Mouse (Mus musculus) liver, embryonic 16.5 days (tissue): ENCODE data around the gene Trim41. TPM values are rescaled to one million over a fixed set of nuclear protein-coding genes. Genes with fewer than 3 reads are reported as not detected.
A peak's percentile ranks its signal among the peaks of the same experiment; 100 is the strongest.

Source experiments
- ATAC-seq: fragments of 200-750 bp; cut with Nextera tagmentation; 2 replicates; pipeline ENCODE4 v1.8.0; 2017; ENCODE audit warnings: low read depth, mild to moderate bottlenecking, moderate number of reproducible peaks, moderate library complexity
- H3K27ac ChIP-seq: fragments of 300-500 bp; sonication (generic); 2 replicates; pipeline ENCODE4 v1.5.1; 2014; ENCODE audit warnings: mild to moderate bottlenecking, low read length
- H3K27me3 ChIP-seq: fragments of 300-500 bp; sonication (generic); 2 replicates; pipeline ENCODE4 v1.6.1; 2014; ENCODE audit warnings: low read depth, low read length, mixed read lengths; ENCODE audit not compliant: control insufficient read depth, insufficient read depth
- H3K36me3 ChIP-seq: fragments of 300-500 bp; sonication (generic); 2 replicates; pipeline ENCODE4 v1.6.1; 2014; ENCODE audit warnings: mild to moderate bottlenecking; ENCODE audit not compliant: control insufficient read depth, insufficient read depth
- H3K4me1 ChIP-seq: fragments of 300-500 bp; sonication (generic); 2 replicates; pipeline ENCODE4 v1.6.1; 2014; ENCODE audit warnings: low read depth, low read length, mixed read lengths; ENCODE audit not compliant: control insufficient read depth
- H3K4me2 ChIP-seq: fragments of 300-500 bp; sonication (generic); 2 replicates; pipeline ENCODE4 v1.6.1; 2014; ENCODE audit warnings: low read depth, low read length, mixed read lengths
- H3K4me3 ChIP-seq: fragments of 300-500 bp; sonication (generic); 2 replicates; pipeline ENCODE4 v1.5.1; 2014; ENCODE audit warnings: low read depth, mild to moderate bottlenecking, low read length
- H3K9ac ChIP-seq: fragments of 300-500 bp; sonication (generic); 2 replicates; pipeline ENCODE4 v1.6.1; 2014; ENCODE audit warnings: low read depth, low read length
- H3K9me3 ChIP-seq: fragments of 300-500 bp; sonication (generic); replicated peaks from 2 replicates; pipeline ENCODE4 v1.6.1; 2016; ENCODE audit warnings: low read length; ENCODE audit not compliant: control insufficient read depth
- WGBS: fragments of 180-500 bp; shearing (Covaris S2); extraction: QIAGEN DNeasy Blood & Tissue Kit; methylation state at CpG from one replicate; pipeline ENCODE4 v1.1.7; 2014; ENCODE audit not compliant: insufficient replicate concordance; 5-methylcytosine and 5-hydroxymethylcytosine counted together
- polyA plus RNA-seq: library from polyadenylated mRNA; unstranded; fragments of >200 nt; fragmentation: Nextera tagmentation; extraction: Ambion mirVana; gene quantifications from 2 replicates; pipeline ENCODE4 v1.2.1, GENCODE M21; 2015

The Trim41 gene
- polyA plus RNA-seq, 1 experiment from 2014 or later = 1.8 TPM

- Histone ChIP-seq H3K9me3 (no peaks in the 10 kb centered on the region), H3K27ac (no peak overlapping the region), H3K4me2 (no peak overlapping the region), H3K4me3 (no peak overlapping the region), H3K4me1 (peaks cover 14% of the 10 kb centered on the region), H3K27me3 (peaks cover 16% of the 10 kb centered on the region), H3K36me3 (no peaks in the 10 kb centered on the region), H3K9ac (no peak overlapping the region)
- ATAC-seq = no peak
Observed at GRCm38 (mm10) chr11:48840805-48841204, 23.7 kb upstream of the Trim41 start.

- no peak for ATAC-seq
- WGBS = 61% methylated on average over 10 of the region's 10 CpGs
- no peak overlapping the region for H3K9ac ChIP-seq
Observed at GRCm38 (mm10) chr11:48838879-48839680, 21.9 kb upstream of the Trim41 start.

DNA sequence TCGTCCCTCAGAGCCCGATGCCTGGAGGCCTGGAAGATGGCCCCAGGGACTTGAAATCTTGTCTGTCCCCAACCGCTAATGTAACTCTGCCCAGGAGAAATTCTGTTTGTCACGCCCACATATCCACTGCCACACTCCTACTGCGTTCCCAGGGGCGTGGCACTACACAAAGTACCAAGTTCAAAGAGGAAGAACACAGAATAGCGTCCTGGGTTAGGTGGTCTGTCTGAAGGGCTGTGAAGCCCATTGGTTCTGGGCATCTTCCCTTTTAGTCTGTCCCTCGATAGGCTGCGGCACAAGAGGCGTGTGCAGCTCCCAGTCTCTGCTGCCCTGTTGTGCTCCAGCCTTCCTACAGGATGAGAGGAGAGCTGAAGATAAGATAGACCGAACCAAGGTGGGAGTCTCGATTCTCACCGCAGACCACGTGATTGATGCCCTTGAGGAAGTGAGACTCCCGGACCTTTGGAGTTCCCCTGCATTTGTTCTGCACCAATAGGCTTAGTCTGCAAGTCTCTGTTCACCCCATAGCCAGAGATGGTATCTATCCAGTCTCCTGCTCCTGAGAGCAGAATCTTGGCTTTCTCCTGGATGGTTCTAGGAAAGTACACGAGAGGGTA lies 21.1 kb upstream of the Trim41 start:
- no peak for ATAC-seq
- H3K27ac ChIP-seq = no peak overlapping the region
- H3K4me3 ChIP-seq = peak overlapping the region; percentile 75
- WGBS = under 1% methylated on average over 16 of the region's 16 CpGs
- no peaks in the 10 kb centered on the region for H3K36me3 ChIP-seq
- no peaks in the 10 kb centered on the region for H3K9me3 ChIP-seq
- peak overlapping the region; percentile 97 for H3K4me2 ChIP-seq
- peak overlapping the region; percentile 71; the same call in 1 of the 2 replicates for H3K9ac ChIP-seq
- H3K27me3 ChIP-seq = peaks cover 16% of the 10 kb centered on the region
- H3K4me1 ChIP-seq = peaks cover 19% of the 10 kb centered on the region

More at GRCm38 (mm10) chr11:48838879-48839680, 21.9 kb upstream of the Trim41 start:
- Histone ChIP-seq H3K9me3 (no peaks in the 10 kb centered on the region), H3K4me3 (no peak overlapping the region), H3K4me2 (no peak overlapping the region), H3K36me3 (no peaks in the 10 kb centered on the region), H3K27ac (no peak overlapping the region), H3K4me1 (peaks cover 16% of the 10 kb centered on the region), H3K27me3 (peaks cover 16% of the 10 kb centered on the region)

GRCm38 (mm10) chr11:48837310-48838180 lies 20.4 kb upstream of the Trim41 start:
- no peak overlapping the region for H3K27ac ChIP-seq
- H3K4me3 ChIP-seq = peak overlapping the region; percentile 75
- H3K4me2 ChIP-seq = peak overlapping the region; percentile 97
- peaks cover 16% of the 10 kb centered on the region for H3K27me3 ChIP-seq
- no peaks in the 10 kb centered on the region for H3K9me3 ChIP-seq
- WGBS = 0% methylated on average over 77 of the region's 77 CpGs
- no peaks in the 10 kb centered on the region for H3K36me3 ChIP-seq
- H3K4me1 ChIP-seq = peaks cover 22% of the 10 kb centered on the region
- peak overlapping the region; percentile 71 for H3K9ac ChIP-seq
- no peak for ATAC-seq

GRCm38 (mm10) chr11:48836990-48837309 lies 19.8 kb upstream of the Trim41 start:
- Histone ChIP-seq H3K27me3 (peaks cover 16% of the 10 kb centered on the region), H3K9me3 (no peaks in the 10 kb centered on the region), H3K36me3 (no peaks in the 10 kb centered on the region), H3K4me2 (peak overlapping the region; percentile 97), H3K4me1 (peaks cover 22% of the 10 kb centered on the region), H3K9ac (peak overlapping the region; percentile 71; the same call in 1 of the 2 replicates), H3K27ac (no peak overlapping the region), H3K4me3 (peak overlapping the region; percentile 75)
- no peak for ATAC-seq
- WGBS = 23% methylated on average over 11 of the region's 11 CpGs

DNA sequence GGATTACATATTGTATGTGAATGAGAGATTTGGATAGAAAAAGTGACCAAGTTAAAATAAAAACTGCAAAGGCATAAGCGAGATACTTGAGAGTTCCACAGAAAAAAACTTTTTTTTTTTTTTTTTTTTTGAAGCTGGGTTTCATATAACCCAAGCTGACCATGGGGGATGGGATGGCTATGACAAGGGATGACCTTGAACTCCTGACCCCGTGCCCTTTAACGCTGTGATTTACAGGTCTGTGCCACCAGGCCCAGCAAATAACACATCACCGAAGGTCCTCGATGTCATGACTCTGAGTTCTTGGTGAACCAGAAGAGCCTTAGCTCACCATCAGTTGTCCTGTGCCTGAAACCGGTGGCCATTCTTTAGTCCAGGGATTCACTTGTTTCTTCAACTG lies 18.8 kb upstream of the Trim41 start:
- Histone ChIP-seq H3K27me3 (peaks cover 16% of the 10 kb centered on the region), H3K9me3 (no peaks in the 10 kb centered on the region), H3K4me1 (peaks cover 22% of the 10 kb centered on the region), H3K36me3 (no peaks in the 10 kb centered on the region), H3K4me3 (no peak overlapping the region), H3K4me2 (no peak overlapping the region), H3K27ac (no peak overlapping the region), H3K9ac (no peak overlapping the region)
- WGBS = 66% methylated on average over 6 of the region's 6 CpGs
- ATAC-seq = no peak

GRCm38 (mm10) chr11:48833731-48834639 lies 16.8 kb upstream of the Trim41 start:
- Histone ChIP-seq H3K9ac (peak overlapping the region; percentile 54), H3K4me1 (peaks cover 22% of the 10 kb centered on the region), H3K36me3 (no peaks in the 10 kb centered on the region), H3K27ac (peak overlapping the region; percentile 64), H3K4me3 (peak overlapping the region; percentile 67), H3K4me2 (peak overlapping the region; percentile 67), H3K27me3 (peaks cover 16% of the 10 kb centered on the region), H3K9me3 (no peaks in the 10 kb centered on the region)
- ATAC-seq = peak; percentile 84
- under 1% methylated on average over 30 of the region's 30 CpGs for WGBS

GRCm38 (mm10) chr11:48833078-48833730 lies 16.1 kb upstream of the Trim41 start:
- Histone ChIP-seq H3K27ac (peak overlapping the region; percentile 39; the same call in 1 of the 2 replicates), H3K4me2 (peak overlapping the region; percentile 67), H3K27me3 (peaks cover 16% of the 10 kb centered on the region), H3K4me1 (peaks cover 18% of the 10 kb centered on the region), H3K36me3 (no peaks in the 10 kb centered on the region), H3K9me3 (no peaks in the 10 kb centered on the region), H3K4me3 (peak overlapping the region; percentile 67), H3K9ac (no peak overlapping the region)
- 16% methylated on average over 9 of the region's 9 CpGs for WGBS
- peak; percentile 33 for ATAC-seq
